Mouse (Mus musculus) megakaryocyte, embryonic 14.5 days (primary cell): ENCODE measurements around the gene Slc34a2.

ENCODE experiments used
- FLI1 ChIP-seq: IDR thresholded peaks from 2 replicates; pipeline ENCODE4 v1.6.1; 2012; ENCODE audit warnings: low read length, inconsistent platforms, mixed read lengths
- GATA1 ChIP-seq: IDR thresholded peaks from 3 replicates; pipeline ENCODE4 v1.6.1; 2012; ENCODE audit warnings: mixed read lengths, low read length, inconsistent platforms, borderline replicate concordance

- TF ChIP-seq FLI1 (no peak), GATA1 (no peak)
Observed at GRCm38 (mm10) chr5:53101848-53102473, 64.1 kb downstream of the Slc34a2 start.
